Mouse (Mus musculus) skeletal muscle tissue, adult 2 months (tissue): ENCODE measurements around the gene Ralgapa2.

ENCODE experiments used
- DNase-seq: peaks from one replicate; pipeline ENCODE4 v3.0.0-alpha.2; 2012; ENCODE audit warnings: low read depth, low spot score

The Ralgapa2 gene

DNA sequence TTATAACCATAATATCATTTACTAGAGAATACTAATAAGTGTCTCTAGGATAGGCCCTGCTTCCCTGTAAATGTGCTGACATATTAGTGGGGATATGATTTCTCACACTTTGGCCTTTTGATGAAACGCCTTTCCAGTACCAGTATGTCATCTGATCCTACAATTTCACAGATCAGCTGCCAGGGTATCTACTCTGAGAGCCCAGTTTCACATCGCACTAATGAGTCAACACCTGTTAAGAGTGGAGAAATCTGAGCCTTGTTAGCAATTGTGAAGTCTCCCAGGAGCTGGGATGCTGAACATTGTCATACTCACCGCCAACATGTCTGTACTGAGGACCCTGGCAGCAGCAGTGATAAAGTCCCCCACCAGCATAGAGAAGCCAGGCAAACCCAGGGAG is 151.1 kb downstream of the Ralgapa2 start:
- DNase-seq: no peak

DNA sequence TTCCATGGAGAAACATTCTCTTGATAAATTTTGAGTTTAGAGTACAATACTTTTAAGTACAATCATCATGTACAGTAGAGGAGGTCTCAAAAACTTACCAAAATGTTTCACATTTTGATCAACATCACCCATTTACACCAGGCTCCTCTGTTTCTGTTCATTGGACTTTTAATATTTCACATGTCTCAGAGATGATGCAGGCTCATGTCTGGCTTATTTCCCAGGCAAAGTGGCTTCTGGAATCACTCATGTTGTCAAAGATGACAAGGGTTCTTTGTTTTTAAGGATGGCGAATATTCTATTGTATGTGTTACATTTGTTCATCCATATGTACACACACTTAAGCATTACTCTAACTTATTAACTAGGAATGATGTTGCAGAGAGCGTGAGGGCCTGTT is 152.5 kb downstream of the Ralgapa2 start:
- DNase-seq: no peak

DNA sequence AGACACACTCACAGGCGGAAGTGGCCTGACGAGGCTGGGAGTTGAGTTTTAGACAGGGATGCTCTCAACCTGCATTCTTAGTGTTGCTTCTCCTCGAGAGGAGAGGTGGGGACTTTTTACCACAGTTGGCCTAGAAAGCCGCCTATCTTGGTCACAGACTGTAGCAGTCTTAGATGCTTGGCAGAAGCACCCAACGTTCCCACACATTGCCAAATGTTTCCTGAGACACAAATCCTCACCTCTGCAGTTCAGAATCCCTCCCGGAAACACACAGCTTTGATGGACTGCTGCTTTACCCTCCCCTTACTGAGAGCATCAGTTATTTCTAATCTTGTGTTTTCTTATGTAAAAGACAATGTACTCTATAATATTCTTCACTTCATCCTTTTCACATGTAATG is 155.6 kb downstream of the Ralgapa2 start:
- no peak for DNase-seq

DNA sequence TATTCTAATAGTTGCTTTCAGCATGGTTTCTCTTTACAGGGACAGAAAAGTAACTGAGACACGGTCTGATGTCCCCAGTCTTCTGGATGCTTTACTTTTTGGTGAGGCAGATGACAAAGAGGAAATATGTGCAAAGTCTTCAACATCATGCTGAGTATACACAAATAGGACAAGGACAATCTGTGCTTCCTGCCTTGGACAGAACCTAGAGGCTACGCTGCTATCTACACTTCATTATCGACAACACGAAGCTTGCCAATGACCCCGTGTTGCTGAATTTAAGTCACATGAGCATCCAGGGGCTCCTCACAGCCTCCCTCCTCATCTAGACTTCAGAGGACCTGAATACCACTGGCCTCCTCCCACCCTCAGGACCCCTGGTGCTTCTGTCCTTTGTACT is 161.9 kb downstream of the Ralgapa2 start:
- no peak for DNase-seq

DNA sequence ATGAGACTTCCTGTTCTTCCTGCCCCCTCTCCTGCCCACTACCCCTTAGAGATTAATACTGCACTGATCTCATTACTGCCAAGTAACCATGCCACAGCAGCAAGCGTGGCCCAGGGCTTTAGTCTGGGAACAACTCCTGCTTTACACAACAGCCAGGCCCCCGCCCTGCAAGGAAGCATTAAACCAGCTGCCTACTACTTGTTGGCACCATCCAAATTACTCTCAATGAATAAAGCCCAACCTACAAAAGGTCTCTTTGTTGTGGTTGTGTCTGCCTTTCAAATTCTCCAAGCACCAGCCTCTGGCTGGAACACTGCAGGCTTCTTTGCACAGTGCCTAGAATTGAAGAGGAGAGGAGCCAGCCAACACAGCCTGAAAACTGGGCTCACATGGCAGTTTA is 164.2 kb downstream of the Ralgapa2 start:
- no peak for DNase-seq

DNA sequence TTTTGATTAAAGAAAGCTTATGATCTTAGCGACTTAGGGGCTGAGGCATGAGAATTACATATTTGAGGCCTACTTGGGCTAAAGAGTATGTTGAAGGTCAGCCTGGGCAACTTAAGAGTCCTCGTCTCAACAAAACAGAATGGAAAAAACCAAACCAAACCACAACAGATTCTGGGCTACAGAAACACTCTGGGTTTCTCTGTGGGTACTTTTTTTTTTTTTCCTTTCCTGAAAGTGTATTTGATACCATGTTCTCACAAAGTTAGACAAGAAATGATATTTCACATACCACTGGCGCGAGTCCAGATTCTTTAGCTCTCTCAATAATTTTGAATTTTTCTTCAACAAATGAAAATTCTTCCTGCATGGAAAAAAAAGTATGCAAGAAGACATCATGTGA is 172.1 kb downstream of the Ralgapa2 start:
- DNase-seq: no peak

DNA sequence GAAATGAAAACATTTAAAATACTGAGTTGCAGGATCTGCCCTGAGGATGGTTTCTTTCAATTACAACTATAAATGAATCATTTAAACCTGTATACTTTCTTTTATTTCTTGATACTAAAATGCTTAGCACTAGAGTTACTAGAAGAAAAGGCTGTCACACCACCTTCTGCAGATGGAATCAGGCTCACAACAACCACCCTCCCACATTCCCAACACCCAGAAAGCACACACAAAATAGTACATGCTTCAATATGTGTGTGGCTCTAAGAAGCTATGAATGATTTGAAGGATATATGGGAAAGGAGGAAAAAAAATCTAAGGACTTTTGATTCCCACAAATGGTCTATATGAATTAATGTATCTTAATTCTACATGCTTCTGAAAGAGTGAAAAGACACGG is 174.6 kb downstream of the Ralgapa2 start:
- no peak for DNase-seq

DNA sequence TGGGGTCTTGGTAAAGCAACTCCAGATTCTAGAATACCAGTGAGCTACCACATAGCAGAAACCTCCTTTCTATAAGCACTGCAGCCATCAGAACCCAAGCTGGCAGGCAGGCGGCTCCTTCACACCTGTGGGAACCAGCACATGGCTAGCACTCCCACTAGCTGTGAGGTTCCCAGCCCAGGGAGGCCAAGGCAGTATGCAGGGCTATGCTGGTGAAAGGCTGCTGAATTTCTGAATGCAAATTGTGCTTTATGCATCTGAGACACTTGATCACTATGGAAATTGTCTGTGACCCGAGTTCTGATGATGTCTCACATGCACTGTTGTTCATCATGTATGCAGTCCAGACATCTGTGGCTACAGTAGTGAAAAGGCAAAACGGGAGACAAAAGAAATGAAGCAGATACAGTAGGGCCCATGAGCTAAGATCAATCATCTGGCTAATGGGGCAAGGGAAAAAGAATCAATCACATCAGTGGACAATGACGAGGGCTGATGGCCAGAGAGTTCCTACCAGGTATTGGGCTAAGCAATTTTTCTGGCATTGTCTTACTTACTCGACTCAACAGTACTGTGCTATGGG is 180.2 kb downstream of the Ralgapa2 start:
- no peak for DNase-seq

DNA sequence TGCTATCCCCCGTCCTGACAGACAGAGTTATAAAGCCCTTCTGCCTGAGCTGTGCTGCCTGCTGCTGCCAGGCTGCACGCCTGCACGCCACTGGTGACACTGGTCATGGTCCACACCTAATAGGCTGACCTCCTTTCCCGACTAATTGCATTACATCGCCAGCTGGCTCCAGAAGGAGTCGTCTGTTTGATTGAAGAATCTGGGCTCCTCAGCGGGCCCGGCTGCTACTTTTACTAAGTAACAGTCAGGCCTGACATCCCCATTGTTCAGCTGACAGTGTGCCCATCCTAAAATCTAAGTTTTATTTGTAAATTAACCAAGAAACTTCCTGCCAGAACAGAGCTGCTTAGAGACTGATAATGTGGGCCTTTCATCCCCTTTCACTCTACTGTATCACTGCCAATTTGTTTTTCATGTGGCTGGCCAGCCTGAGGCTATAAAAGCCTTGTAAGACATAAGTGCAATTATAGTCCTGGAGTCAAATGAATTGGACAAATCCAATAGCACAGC is 181.3 kb downstream of the Ralgapa2 start:
- DNase-seq: no peak

DNA sequence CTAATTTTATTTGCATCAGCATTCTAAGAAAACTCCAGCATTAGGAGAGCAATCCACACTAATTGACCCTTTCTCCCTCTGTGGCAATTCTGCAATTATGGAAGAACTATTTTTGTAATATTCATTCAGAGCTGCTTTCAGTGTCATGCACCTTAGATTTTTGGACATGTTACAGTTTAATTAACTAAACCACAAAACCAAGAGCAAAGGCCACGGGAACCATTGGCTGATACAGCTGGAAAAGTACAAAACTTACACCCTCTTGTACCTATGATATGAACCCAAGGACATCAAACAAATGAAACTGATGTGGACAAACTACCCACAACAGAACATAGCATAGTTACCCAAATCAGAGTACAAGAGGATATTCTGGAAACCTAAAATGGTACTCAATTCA is 182.0 kb downstream of the Ralgapa2 start:
- DNase-seq: no peak

DNA sequence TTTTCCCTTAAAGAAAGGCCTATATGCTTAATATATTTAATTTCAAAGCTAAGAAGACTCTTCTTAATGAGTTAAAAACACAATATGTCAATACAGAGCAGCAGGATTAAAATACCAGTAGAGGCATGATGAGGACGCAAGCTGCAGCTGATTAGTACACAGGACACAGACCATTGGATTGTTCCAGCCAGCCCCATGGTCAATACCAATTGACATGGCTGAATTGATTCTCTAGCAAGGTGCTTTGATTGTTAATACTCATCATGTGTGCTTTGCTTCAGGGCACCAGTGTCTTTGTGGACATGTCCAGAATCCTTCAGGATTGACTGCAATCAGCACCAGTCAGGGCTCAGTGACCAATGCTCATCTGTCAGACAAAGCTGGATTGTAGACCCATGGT is 185.5 kb downstream of the Ralgapa2 start:
- DNase-seq: no peak

DNA sequence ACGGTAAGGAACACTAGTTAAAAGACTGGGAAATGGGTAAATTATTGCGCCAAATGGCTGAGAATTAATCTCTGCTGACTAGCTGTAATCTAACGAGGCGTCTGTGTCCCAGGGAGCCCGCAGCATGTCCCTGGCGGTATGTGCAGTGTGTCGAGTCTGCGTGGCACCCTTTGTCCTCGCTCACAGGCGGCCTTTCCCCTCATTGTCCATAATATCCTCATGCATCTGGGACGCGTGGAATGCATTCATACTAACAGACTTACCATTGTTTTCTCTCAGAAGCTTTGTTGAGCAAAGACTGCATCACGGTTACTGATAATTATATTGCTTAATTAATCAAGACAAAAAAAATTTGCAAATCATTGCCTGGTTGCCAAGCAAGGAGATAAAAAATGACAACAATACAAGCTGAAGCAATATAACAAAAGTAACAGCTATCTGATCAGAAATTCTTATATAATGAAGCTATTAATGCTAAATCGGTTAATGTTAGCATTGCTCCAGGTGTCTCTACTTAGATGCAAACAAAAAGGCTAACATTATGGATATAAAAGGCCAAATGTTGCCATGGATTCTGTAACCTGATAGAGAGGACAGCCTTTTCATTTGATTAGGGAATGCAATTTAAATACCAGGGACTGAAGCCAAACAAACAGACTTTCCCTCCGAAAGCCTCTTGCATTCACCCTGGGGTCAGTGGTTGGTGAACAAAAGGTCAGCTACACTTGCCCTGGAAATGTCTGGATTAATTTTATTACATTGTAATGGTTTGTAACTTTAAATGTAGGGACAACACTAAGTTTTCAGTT is 187.0 kb downstream of the Ralgapa2 start:
- DNase-seq: no peak

DNA sequence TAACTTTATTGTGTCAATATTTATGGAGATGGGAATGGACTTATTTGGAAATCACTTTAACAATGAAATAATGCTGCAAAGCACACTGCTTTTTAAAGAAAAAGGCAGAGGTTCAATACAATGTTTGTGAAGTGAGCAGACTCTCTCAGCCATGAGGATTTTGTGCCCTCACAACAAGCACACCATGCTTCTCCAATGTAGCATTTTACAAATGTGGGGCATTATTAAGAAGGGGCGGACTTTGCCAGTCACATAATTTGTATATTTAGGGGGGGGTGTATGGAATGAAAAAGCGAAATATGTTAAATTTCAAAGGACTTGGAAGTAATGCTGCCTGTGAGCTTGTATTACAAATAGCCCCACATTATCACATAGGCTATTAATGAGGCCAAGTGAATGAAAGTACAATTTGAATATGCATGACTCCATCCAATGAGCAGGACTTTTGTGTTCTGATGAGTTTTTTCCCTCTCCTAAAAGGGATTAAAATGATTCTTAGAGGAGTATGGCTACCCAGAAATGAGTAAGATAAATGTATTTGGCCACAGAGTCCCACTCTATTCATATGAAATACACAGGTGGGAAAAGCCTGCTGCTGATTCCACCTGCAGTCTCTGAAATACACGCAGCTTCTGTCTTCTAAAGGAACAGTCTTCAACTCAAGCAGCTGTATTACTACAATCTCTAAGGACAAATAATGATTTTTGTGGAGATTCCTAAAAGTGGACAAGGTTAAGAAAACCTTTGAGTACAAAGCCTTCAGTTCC is 187.8 kb downstream of the Ralgapa2 start:
- no peak for DNase-seq

DNA sequence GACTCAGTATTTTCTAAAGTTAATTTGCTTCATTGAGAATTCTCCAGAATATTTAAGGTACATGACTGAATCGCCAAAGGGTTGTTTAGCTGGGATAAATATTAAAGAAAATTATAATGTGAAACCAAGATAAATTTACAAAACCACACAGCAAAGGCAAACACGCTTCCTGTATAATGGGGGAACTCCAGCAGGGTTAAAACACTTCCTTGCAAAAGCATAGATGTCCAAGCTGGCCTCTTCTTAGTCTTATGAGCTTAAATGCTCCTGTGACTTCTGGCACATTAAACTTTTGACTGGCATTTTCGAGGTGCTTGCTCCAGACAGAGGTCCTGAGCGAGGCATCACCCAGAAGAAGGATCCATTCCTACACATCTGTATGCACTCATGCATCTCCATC is 188.6 kb downstream of the Ralgapa2 start:
- DNase-seq: no peak

DNA sequence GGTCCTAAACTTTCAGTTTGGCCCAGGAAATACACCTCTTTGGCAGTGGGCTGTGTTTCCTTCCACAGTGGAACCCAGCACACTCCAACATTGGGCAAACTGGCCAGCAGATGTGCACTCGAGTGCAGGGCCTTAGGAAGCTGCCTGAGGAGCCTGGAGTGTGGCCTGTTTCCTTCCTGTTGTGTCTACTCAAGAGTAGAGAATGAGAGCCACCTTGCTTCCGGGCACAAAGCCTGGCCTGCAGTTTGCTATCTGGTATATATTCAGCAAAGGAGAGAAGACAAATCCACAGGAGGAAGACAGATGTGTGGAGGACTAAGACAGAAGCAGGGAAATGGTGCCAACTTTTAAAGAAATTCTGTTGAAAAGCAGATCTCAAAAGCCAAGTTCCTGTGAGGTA is 189.4 kb downstream of the Ralgapa2 start:
- no peak for DNase-seq

DNA sequence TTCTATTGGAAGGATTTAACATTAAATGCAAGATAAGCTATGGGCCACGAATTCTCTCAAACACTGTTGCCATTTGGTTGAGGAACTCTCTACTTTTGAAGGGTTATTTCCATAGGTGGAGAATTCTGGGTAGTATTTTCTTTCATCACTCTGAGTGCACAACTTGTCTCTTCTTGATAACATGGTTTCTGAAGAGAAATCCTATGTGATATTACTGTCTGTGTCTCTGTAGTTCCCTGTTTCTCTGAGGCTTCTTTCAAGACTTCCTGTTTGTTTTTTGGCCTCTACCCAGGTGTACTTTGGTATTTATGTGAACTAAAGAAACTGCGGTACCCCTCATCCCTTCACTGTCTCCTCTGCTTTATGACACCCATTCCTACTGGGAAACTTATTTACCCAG is 190.1 kb downstream of the Ralgapa2 start:
- DNase-seq: no peak

DNA sequence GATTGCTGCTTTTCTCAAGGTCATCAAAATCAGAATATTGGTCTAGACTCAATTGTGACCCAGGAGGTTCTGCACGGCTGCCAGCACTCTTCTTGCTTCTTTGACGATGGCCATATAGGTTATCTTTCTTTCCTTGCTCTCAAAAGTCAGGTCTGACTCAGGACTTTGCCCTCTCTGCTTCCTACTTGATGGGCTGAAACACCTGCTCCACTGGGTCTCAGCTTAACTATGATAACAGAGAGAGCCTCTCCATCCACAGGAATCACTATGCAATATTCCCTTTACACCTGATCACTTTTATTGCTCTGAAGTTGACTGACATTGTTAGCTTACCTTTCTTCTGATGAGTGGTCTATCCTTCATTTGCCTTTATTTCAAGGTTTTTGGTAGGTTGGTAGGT is 191.5 kb downstream of the Ralgapa2 start:
- no peak for DNase-seq

DNA sequence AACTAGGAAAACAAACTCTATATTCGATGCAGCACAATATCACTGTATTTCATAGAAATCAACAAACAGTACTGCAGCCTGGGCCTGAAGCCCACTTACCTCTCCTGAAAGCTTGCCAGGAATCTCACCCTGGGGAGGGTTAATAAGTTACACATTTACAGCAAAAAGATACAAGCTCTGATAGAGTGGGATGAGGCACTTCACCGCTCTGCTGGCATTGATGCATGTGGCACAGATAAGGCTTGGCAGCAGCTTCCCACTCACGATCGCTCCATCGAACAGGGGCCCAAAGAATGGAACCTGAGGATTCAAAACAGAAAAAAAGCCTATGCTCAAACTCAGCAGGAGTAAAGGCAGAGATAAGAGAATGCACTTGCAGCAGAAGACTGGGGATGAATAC is 197.4 kb downstream of the Ralgapa2 start:
- no peak for DNase-seq

DNA sequence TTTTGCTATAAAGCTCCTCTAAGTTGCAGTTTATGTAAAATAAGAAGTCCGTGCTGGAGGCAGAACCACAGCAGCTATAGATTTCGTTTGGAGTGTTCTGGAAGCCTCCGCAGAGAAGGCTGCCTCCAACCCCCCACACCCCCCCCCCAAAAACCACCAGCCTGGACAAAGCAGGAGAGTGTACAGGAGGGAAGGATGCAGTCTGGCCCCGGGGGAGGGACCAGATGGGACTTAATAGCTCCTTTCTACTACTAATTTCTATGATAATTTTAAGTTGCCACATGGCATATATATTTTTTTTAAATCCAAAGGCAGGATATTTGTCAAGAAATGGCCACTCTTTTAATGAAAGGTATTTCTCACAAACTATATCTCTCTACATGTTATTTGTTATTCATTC is 198.3 kb downstream of the Ralgapa2 start:
- no peak for DNase-seq

DNA sequence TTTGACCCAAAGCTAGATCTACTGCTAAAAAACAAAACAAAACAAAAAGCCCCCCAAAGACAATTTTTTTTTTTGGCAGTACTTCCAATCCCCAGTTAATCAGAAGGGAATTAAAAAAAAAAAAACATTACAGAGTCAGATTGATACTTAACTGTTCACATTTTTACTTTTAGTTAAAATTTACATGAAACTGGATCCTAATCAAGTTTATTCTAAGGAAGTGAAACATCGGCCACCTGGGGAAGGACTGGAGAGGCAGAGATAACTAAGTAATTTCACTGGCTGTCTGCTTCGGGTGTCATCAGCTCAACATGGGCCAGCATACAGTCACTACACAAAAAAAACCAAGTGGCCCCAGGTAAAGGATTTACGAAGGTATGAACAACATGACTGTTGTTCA is 201.4 kb downstream of the Ralgapa2 start:
- DNase-seq: no peak

DNA sequence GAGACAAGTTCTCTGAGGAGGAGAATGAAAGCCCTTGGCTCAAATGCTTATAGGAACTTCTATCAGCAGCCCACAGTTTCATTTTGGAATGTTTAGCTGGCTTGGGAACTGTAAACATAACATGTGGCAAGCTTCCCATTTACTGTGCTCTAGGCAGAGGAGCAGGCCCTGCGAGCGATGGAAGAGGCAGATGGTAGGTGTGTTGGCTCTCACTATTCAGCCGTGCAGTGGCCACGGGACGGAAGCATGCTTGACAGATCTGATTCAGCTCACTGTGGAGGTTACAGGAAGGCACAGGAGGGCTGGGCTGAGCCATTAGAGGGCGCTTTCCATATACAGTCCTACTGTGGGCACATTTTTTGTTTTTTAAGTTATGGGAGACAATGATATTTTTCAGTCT is 201.9 kb downstream of the Ralgapa2 start:
- no peak for DNase-seq

DNA sequence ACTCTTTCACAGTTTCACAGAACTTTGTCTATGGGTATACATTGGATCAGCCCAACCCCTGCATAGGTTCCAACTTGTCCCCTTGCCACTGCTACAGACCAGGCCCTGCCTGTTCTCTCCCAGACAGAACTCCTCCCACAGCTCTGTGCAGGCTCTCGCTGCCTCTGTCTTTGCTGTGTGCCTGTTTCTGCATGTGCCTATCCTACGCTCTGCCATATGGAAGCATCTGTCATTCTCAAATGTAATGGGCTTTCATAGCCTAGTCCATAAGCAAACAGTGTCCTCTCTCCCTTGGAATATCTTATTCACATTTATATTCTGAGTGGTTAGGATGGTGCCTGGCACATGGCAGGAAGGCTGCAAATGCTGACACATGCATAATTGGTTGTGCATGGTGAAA is 202.7 kb downstream of the Ralgapa2 start:
- no peak for DNase-seq

DNA sequence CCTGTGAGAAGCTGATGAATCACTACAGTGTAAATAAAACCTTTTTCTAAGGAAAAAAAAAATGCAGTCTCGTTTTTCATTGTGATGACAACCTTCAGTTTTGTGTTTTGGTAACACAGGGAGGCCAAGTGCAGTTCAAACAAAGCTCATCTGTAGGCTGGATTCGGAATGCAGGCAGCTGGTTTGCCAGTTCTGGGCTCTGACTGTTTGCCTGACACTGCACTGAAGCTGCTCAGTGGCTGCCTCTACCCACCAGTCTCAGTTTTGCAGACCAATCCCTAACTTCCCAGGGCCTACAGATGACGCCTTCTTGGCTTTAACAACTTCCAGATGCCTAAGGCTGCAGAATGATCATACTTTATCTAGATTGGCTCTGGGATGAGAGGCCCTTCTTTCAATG is 205.1 kb downstream of the Ralgapa2 start:
- no peak for DNase-seq
